Mouse (Mus musculus): ENCODE measurements around the gene Nfatc3.
A peak's percentile ranks its signal among the peaks of the same experiment; 100 is the strongest.

The Nfatc3 gene

DNA sequence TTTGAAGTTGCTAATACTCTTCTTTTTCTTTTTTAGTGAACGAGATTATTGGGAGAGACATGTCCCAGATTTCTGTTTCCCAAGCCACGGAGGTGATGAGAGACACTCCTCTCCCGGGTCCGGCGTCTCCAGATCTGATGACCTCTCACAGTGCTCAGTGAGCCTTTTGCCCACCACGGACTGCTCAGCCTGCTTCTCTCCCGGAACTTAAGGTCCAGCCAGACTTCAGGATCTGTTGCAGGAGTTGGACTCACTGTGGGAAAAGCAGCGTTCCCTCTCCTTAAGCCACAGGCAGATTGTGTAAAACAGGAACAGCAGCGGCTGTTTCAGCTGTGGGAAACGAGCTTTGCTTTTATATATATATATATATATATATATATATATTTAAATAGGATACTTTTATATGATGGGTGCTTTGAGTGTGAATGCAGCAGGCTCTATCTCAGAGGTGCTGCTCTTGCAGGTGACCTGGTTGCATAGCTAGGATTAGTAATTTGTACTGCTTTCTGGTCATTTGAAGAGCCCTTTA lies 69.3 kb downstream of the Nfatc3 start:
- peak; percentile 27 for DNase-seq

DNA sequence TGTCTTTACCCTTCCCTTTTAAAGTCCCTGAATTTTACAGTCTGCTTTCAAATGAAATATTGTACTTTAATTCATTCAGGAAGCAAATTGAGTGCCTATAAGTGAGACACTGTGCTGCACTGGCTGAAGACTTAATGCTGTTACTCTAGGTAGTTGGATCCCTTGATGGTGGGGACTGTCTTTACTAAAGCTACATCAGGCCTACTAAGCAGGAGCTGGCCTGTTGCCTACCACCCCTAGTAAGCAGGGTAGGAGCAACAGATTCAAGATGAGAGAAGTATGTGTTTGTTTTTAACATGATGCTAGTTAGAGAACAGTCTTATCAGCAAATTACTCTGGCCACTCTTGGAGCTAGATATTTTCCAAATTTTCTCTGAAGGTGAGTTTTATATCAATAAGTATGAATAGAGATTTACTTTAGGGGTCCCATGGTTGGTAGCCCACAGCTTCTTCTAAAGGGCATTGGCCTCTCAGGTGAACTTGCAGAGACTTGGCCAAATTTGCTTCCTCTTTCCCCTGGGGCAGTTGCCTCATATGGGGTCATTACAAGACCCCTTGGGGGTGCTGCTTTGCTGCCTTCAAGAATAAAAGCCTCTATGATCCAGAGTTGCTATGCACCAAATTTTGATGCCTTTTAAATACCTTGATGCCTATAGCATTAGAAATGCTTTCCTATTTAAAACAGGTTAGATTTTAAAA lies 70.7 kb downstream of the Nfatc3 start:
- DNase-seq = no peak

DNA sequence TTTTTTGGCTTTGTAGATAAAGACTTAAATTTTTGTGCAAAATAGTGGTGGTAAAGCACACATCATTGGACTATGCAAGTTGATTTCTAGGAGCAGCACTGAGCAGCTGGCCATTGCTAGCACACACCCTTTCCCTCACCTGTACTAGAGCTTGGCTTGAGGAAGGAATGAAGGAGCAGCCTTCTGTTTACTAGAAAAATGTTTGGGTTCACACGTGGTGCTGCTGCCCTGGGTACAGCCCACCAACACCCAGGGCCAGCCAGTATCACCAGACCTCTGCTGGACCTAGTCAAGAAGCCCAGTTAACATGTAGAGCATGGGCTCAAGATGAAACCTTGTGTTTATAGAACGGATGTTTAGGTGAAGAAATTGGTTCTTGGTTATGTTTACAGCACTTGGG lies 71.4 kb downstream of the Nfatc3 start:
- DNase-seq = peak; percentile 12

DNA sequence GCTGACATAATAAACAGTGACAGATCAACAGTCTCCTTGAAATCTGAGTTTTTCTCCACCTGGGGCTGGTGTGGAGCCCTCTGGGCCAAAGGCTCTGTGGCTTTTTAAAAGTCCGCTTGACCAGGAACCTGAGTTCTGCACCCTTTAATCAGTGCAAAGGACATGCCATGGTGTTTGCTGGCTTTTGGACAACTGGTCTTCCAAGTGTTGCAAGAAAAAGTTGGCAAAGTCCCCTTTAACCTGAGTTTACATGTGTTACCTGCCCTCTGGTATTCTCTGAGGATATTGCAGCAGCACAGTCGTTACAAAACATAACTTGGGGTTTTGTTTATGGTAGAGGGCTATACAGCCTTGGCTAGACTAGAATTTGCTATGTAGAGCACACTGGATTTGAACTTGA lies 71.9 kb downstream of the Nfatc3 start:
- no peak for DNase-seq

DNA sequence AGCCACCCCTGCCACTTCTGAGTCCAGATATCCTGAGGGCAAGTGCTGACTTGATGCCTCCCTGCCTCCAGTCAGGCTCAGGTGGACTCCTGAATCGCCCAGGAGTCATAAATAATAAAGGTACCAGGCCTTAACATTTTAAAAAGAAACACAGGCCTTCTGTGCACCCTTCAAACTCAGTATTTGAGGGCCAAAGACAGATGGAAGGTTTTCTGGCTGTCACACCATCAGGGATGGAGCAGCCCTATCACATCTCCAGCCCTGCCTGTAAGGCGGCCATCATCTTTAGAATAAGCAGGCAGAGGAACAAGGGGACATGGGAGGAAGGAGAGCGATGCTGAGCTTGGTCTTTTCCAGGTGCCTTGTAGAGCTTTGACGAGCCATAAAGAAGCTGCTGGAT lies 72.4 kb downstream of the Nfatc3 start:
- no peak for DNase-seq

DNA sequence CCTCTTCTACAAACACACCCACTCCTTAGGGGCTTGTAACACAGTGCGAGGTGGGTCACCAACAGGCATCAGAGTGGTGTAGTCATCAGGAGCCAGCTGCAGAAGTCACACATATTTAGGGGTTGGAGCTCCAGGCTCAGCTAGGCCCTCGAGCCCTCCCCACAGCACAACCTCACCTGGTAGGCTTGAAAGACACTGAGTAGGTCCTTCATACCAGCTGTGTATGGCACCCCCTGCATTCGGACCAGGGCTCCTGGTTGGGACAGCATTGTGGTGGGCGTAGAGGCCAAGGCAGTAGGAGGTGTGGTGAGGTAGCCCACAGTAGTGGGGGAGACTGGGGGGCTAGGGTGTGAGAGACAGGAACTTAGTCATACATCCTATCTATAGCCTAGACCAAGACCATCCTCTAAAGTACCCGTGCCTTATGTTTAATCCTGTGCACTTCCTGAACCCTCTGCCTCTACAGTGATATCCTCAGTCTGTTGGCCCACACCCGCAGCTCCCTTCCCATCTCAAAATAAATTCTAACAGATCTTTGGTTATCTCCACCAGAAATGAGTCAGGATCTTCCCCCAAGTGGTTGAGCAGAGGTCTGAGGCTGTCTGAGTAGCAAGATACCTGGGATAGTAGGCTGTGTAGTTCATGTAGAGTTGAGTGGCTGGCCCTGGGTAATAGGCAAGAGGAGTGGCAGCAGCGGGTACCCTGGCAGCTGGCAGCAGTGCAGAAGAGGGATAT lies 73.0 kb downstream of the Nfatc3 start:
- no peak for DNase-seq

DNA sequence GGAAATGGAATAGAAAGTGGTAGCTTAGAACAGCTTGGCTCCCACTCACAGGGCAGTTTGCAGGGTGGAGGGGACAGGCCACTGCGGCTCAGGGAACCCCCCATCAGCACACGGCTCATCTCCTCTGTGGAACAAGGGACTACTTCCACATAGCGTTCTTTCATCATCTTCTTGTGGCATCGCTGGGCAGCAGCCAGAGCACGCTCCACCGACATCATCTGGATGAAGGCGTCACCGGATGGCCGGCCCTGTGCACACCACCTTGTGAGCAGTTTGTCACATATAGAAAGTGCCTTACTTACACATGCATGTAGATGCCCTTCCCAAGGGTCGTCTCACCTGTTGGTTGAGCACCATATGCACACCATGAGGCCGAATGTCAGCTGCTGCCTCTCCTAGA lies 73.7 kb downstream of the Nfatc3 start:
- no peak for DNase-seq

DNA sequence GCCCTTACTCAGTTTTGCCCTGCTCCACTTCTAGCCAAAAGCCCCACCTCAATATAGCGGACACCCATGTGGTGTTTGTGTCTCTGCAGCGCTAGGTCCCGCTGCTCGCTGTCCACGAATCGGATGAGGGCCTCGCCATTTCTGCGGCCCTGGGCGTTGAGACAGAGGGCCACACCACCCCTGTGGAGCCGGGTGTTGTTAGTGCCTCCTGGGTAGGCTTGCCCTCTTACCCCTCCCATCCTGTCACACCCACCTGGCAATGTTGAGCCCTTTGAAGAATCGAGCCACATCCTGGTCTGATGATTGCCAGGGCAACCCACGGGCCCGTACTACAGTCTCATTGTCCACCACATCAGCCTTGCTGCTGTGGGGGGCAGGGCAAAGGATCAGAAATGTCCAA lies 74.9 kb downstream of the Nfatc3 start:
- DNase-seq = peak; percentile 54

DNA sequence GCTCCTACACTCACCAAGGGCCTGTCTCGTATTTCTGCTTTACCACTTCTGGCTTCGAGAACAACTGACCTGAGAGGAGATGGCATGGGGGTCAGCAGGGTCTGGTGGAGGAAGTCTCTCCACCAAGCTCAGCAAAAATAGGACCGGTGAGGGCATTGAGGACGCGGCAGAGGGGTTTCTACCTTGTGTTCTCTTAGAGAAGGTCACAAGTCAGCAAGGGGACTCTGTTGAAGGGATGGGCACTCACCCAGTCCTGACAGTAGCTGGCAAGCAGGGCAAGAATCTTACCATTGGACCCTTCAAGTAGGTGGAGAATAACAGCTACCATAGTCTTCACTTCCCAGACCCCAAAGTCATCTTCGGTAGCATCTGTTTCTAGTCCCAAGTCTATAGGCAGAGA lies 75.3 kb downstream of the Nfatc3 start:
- DNase-seq = no peak

DNA sequence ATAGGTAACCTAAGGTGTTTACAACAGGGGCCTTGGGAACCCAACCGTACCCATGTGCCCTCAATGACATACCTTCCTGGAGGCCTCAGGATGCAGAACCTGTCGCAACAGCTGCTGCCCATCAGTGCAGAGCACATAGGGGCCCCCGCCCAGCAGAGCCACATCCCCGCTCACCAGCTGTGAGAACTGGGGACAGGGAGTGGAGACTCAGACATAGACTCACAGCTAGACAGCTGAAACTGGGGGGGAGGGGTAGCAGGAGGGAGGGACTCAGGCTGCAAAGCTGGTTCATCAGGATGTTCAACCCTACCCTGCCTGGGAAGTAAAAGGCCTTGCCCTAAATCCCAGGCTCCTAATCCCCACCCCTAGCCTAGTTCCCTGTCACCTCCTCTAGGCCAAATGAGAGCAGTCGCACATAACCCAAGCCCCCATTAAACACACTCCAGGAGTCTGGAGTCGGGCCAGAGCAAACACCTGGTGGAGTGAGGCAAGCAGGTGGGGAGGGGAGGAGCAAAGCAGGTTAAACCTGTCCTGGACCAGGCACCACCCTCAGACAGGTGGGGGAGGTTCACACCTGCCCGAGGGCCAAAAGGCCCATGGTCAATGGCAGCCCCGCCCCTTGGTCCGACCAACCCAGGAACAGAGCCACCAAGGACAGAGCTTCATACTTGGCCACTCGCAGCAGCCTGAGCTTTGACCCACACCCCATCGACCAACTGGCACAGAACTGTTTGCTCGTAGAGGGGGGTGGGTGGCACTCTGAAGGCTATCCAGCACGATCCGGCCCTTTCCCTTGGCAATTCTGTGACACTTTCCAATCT lies 76.3 kb downstream of the Nfatc3 start:
- DNase-seq = peak; percentile 65

DNA sequence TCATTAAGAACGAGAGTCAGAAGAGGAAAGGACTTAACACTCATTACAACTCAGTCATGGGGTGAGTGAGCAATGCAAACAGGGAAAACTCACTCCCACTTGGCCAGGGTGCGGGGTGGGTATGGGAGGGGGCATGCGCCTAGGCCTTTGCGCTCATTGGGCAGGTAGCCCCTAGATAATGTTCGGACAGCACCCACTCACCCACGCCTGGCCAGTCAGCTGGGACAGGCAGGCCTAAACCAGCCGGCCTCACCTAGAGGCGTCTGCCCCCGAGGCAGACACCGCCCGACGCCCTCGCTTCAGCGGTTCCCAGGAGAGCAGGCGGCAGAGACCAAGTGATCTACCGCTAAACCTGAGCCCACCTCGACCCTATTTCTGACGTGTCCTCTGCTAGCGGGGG lies 77.0 kb downstream of the Nfatc3 start:
- DNase-seq = peak; percentile 42

DNA sequence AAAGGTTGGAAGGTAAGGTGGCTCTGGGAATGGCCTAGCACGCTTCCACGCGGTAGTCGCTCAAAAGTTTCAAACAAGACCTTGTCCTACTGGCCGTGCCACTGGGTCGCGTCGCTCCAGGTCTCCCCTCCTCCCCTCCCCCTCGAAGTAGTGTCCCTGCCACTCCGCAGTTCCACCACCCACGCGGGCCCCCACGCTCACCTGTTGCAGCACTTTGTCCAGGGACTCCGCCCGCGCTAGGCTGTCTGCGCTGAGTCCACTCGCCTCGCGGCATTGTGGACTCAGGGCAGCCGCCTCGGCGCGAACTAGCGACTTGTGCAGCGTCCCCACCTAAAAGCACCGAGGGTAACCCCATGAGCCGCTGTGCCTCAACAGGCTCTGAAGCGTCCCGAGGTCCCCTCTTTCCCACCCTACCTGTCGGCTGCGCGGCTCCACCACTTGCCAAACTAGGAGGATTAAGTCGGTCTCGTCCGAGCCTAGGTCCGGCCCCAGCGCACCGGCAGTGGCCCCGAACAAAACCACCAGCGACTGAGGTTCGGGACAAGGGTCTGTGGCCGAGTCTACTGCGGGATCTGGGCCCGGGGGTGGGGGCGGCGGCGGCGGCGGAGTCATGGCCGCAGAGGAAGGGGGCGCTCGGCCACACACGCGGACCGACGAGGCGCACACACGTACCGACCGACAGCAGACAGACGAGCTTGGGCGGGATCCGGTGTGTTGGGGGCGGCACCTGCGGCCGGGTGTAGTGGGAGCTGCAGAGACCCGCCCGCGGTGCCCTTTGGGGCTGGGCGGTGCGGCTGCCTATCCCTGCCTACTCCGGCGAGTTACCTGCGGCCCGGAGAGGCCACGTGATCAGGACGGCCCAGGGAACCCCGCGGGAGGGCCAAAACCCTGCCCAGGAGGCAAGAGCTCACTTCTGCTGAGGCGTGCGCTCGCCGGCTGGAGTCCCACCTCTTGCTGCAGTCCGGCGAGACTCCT lies 77.8 kb downstream of the Nfatc3 start, which contains the start of gene Esrp2:
Esrp2 (minus strand) TSS at position 819 of the 975 bp plus-strand sequence.
- DNase-seq = peak; percentile 76

DNA sequence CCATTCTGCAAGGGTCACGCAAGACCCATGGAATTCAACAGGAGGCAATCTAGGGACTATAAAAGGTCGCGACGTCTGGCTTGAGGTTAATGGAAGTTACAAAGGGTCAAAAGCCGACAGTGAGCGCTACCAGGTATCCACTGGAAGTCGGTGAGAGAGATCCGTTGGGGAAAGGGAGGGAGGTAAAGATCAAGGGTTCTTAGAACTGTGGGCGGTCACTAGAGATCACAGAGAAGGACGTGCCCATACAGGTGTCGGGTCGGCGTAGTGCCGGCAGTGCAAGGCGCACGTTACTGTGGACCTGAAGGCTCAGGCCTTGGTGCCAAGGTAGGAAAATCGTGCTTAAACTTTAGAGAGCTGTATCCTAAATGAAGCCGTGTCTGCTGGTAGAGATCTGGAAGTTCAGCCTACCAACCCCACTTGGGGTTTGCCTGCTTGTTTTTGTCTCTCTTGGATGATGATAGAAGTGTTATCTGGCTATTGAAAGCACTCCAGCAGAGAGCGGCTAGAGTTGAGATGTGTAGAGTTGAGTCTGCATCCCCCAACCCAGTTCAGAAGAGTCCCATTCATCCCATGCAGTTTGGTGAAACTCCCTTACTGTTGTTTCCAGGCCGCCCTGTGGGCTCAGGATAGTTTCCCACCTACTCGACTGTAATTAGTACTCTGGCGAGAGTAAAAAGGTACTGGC lies 78.7 kb downstream of the Nfatc3 start:
- DNase-seq = no peak

DNA sequence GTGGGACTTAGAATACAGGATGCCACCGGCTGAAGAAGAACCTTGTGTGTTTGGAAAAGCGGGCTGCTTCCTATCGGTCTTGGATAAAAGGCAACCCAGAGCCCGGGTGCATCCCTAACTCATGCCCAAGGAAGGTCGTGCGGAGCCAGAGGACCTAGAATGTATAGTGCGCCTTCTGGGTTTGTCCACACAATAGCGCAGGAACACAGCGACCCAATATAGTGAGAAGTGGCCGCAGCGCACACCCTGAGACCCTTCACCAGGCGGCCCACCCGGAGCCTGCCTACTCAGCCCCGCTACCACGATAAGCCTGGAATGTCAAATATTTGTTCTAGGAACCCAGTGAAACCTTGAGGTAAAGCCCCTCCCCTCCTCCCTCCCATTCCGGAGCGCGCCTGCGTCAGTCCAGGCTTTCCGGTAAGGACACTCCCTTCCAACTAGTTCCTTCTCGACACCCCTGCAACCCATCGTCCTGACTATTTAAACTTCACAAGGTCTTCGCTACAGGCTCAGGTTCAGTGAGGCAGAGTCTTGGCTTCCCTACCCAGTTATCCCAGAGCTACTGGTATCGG lies 79.4 kb downstream of the Nfatc3 start:
- DNase-seq = peak; percentile 52

DNA sequence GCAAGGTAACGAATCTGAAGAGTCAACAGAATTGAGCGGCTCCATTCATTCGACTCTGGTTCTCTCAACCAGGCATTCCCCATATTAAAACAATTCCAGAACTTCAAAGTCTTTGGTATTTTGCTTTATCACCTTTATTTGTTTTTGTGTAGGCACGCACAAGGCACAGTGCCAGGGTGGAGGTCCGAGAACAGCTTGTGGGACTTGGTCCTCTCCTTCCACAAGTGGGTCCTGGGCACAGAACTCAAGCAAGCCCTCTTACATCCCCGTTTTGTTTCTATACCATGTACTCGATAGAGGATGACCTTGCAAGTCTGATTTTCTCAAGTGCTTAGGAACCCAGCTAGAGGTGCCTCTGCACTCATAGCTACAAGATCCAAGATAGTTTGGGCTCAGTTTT lies 80.0 kb downstream of the Nfatc3 start:
- DNase-seq = no peak

DNA sequence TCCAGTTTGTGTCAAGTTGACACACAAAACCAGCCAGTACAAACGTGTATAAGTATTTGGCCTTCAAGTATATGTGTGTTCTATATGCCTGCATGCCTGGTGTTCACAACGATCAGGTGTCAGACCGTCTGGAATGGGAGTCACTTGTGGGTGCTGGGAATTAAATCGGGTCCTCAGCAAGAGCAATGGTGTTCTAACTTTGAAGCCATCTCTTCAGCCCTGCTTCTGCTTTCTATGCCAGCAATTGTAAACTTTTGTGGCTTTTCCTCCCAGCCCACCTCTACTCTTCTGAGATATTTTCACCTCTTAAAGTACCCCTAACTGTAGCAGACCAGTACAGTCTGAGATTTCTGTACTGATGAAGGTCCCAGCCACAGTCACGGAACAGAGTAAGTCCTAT lies 81.6 kb downstream of the Nfatc3 start:
- no peak for DNase-seq

DNA sequence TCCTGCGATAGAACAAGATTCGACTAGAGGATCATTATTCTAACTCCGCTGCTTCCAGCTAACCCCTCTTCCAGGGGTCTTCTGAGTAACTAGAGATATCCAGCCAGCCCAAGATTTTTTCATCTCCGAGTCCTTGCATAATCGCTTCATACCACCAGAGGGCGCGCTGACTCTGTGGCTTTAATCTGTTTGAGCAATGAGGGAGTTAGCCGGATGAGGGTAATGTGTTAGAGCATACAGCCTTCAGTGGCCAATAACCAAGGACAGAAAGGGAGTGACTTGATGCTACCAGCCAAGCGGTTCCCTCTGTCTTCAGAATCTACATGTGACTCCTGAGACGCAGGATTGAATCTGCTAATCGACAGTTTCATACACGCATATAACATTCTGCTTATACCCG lies 82.1 kb downstream of the Nfatc3 start:
- peak; percentile 84 for DNase-seq

DNA sequence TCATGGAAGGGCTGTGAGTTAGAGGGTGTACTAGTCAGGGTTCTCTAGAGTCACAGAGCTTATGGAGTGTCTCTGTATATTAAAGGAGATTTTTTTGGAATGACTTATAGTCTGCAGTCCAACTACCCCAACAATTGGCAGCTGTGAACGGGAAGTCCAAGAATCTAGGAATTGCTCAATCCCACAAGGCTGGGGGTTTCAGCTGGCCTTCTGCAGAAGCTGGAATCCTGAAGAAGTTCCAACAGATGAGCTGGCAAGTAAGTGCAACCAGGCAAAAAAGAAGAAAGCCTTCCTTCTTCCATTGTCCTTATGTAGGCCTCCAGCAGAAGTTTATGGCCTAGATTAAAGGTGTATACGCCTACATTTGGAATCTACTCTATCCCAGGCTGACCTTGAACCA lies 86.7 kb downstream of the Nfatc3 start:
- no peak for DNase-seq

DNA sequence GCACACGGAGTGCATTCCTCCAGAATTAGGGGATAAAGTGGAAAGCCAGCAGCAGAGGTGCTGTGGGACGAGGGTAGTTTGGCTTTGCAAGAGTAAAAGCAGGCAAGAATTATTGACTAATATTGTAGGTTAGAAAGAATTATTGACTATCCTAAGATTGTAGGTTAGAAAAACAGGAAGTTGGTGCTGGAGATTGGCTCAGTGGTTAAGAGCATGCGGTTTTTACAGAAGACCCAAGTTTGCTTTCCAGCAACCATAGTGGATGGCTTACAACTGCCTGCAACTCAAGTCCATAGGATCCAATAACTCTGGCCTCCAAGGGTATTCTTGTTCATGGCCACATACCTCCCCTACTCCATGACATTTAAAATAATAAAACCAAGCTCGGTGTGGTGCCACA lies 87.4 kb downstream of the Nfatc3 start:
- no peak for DNase-seq

DNA sequence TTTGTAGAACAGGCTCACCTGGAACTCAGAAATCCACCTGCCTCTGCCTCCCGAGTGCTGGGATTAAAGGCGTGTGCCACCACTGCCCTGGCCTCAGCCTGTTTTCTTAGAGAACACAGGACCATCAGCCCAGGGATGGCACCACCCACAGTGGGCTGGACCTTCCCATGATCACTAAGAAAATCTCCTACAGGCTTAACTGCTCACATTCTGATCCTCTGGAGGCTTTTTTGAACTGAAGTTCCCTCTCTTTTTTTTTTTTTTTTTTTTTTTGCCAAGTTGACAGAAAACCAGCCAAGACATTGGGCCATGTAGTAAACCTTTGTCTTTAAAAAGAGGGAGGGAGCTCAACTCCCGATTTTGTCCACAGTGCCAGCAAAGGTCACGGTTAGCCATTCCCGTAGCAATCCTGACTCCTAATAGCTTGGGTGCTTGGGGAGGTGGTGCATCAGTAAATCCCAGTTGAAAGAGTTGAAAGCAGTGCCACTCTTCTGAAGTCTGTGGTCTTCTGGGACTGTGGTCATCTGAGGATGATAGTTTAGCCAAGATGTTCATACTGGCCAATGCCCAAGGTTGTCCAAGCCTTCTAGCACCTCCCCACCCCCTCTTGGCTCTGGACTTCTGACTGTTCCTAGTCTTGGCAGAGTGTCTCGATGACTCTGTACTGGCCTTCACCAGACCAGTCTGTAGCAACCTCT lies 89.4 kb downstream of the Nfatc3 start:
- no peak for DNase-seq

DNA sequence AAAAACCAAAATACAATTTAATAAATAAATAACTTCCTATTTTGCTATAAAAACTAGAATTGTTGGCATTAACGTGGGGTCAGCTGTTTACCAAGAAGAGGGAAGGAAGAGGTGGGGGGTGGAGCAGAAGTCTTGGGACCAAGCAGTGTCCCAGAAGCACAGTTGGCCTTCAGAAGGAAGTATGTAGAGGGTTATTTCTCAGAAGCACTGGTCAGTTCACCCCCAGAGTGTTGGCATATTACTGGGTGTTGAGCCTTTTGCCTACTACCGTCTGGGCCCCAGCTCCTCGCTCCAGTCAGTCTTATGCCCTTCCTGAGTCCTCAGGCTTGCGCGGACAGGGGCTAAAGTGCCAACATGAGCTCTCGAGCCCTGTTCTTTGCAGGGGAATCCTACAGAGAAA lies 90.4 kb downstream of the Nfatc3 start:
- no peak for DNase-seq

Measured in thymus, postnatal 14 days (tissue).